Mouse (Mus musculus) lung, embryonic 14.5 days (tissue): ENCODE results near the gene Pef1. TPM values are rescaled to one million over a fixed set of nuclear protein-coding genes. Genes with fewer than 3 reads are reported as not detected.

ENCODE experiments used
- ATAC-seq: fragments of 200-750 bp; cut with Nextera tagmentation; 2 replicates; pipeline ENCODE4 v1.8.0; 2017; ENCODE audit warnings: mild to moderate bottlenecking, moderate TSS enrichment, moderate library complexity; ENCODE audit not compliant: insufficient read depth
- DNase-seq: peaks from one replicate; pipeline ENCODE4 v3.0.0-alpha.2; 2015
- H3K27ac ChIP-seq: fragments of 300-500 bp; sonication (generic); 2 replicates; pipeline ENCODE4 v1.5.1; 2014; ENCODE audit warnings: low read depth, mild to moderate bottlenecking, moderate library complexity
- H3K27me3 ChIP-seq: fragments of 300-500 bp; sonication (generic); 2 replicates; pipeline ENCODE4 v1.6.1; 2014; ENCODE audit warnings: low read length, control low read depth; ENCODE audit not compliant: insufficient read depth
- H3K36me3 ChIP-seq: fragments of 300-500 bp; sonication (generic); 2 replicates; pipeline ENCODE4 v1.6.1; 2014; ENCODE audit warnings: control low read depth; ENCODE audit not compliant: insufficient read depth
- H3K4me1 ChIP-seq: fragments of 300-500 bp; sonication (generic); 2 replicates; pipeline ENCODE4 v1.6.1; 2014; ENCODE audit warnings: antibody characterized with exemption, control low read depth; ENCODE audit not compliant: insufficient read depth
- H3K4me2 ChIP-seq: fragments of 300-500 bp; sonication (generic); 2 replicates; pipeline ENCODE4 v1.6.1; 2014; ENCODE audit warnings: mild to moderate bottlenecking
- H3K4me3 ChIP-seq: fragments of 300-500 bp; sonication (generic); 2 replicates; pipeline ENCODE4 v1.5.1; 2014; ENCODE audit warnings: low read depth, low read length
- H3K9ac ChIP-seq: fragments of 300-500 bp; sonication (generic); 2 replicates; pipeline ENCODE4 v1.6.1; 2014
- H3K9me3 ChIP-seq: fragments of 300-500 bp; sonication (generic); 2 replicates; pipeline ENCODE4 v1.6.1; 2016; ENCODE audit warnings: low read depth, low read length, control low read depth
- CTCF ChIP-seq: IDR thresholded peaks from 2 replicates; pipeline ENCODE4 v1.5.1; 2016; ENCODE audit warnings: antibody characterized with exemption, low read depth
- WGBS: fragments of 180-500 bp; shearing (Covaris S2); extraction: QIAGEN DNeasy Blood & Tissue Kit; methylation state at CpG from one replicate; pipeline ENCODE4 v1.1.7; 2014; 5-methylcytosine and 5-hydroxymethylcytosine counted together
- polyA plus RNA-seq: library from polyadenylated mRNA; unstranded; fragments of >200 nt; fragmentation: Nextera tagmentation; extraction: Ambion mirVana; gene quantifications from 2 replicates; pipeline ENCODE4 v1.2.1, GENCODE M21; 2014

The Pef1 gene
- polyA plus RNA-seq, 1 experiment from 2014 or later: 69.4 TPM

DNA sequence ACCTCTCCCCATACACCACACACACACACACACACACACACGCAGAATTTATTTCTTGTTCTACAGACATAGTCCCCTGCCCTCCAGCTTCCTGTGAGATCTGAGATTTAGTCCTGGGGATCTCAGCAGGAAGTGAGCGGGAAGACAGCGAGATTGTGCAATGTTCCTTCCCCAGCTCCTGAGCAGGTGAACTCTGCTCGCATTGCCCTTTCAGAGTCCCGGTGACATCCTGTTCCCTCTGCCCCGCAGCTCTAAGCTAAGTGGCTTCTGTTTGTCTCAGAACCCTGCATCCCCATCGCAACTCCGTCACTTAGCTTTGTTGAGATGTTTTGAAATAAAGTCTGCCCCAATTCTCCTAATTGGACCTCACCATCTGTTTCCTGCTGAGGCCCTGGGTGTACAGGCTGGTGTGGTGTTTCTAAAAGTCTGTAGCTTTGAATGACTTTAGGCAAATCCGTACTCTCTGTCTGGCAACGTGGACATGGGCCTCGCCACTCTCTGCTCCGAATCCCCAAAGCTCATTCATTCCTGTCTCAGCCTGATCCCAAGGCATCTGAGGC is 54.5 kb downstream of the Pef1 start:
- H3K9ac ChIP-seq: no peak overlapping the region
- peaks cover 7% of the 10 kb centered on the region; the same call in 1 of the 2 replicates for H3K27me3 ChIP-seq
- ATAC-seq: no peak
- H3K4me1 ChIP-seq: no peaks in the 10 kb centered on the region
- no peak overlapping the region for H3K4me2 ChIP-seq
- H3K36me3 ChIP-seq: no peaks in the 10 kb centered on the region
- WGBS: 64% methylated on average over 12 of the region's 12 CpGs
- H3K27ac ChIP-seq: no peak overlapping the region
- TF ChIP-seq CTCF: no peak
- no peaks in the 10 kb centered on the region for H3K9me3 ChIP-seq
- H3K4me3 ChIP-seq: no peak overlapping the region
- no peak for DNase-seq

DNA sequence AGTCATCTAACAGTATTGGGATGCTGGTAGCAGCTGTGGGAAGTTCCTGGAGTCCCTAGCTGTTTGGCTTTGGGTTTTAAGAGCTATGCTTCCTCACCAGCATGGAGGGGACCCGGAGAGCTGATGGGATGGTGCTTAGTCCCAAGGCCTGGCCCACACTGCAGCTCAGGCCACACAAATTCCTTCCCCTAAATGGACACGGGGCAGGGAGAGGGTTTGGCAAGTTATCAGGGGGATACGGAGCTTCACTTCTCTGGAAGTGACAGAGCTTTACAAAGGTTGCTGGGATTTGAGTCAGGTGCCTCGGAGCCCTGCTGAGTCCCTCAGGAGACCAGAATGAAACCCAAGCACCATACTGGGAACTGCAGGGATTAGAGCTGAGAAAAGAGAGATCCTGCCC is 59.0 kb downstream of the Pef1 start:
- H3K4me2 ChIP-seq: no peak overlapping the region
- no peak for DNase-seq
- H3K9ac ChIP-seq: no peak overlapping the region
- no peak for ATAC-seq
- H3K27me3 ChIP-seq: no peaks in the 10 kb centered on the region
- H3K4me1 ChIP-seq: peaks cover 17% of the 10 kb centered on the region
- 32% methylated on average over 4 of the region's 4 CpGs for WGBS
- no peaks in the 10 kb centered on the region for H3K9me3 ChIP-seq
- H3K36me3 ChIP-seq: no peaks in the 10 kb centered on the region
- no peak overlapping the region for H3K4me3 ChIP-seq
- no peak overlapping the region for H3K27ac ChIP-seq
- TF ChIP-seq CTCF: no peak

DNA sequence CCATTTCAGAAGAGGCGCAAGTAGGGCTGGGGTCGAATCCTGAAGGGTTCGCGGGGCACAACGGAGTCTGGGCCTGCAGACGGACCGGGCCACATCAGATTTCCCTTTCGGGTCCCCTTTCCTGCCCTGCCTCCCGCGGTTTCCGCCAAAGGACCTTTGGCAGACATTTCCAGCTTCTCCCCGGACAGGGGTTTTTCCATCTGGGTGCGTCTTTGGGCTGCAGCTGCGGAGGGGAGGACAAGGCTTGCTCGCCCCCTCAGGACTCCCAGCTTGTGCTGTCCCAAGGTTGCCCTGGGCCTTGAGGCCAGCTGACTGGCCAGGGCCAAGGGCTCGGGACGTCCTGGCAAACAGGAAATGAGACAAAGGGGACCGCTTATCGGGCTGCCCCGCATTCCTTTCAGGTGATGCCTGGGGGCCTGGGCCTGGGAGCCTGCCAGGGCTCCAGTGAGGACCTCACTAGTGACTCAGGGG is 61.1 kb downstream of the Pef1 start:
- H3K36me3 ChIP-seq: no peaks in the 10 kb centered on the region
- no peaks in the 10 kb centered on the region for H3K9me3 ChIP-seq
- DNase-seq (peak; percentile 75), ATAC-seq (peak; percentile 33; the same call in 1 of the 2 replicates)
- H3K9ac ChIP-seq: peak overlapping the region; percentile 52
- peak overlapping the region; percentile 15; the same call in 1 of the 2 replicates for H3K4me3 ChIP-seq
- no peak for TF ChIP-seq CTCF
- H3K27me3 ChIP-seq: no peaks in the 10 kb centered on the region
- peak overlapping the region; percentile 59 for H3K4me2 ChIP-seq
- 4% methylated on average over 20 of the region's 20 CpGs for WGBS
- H3K4me1 ChIP-seq: peaks cover 33% of the 10 kb centered on the region
- peak overlapping the region; percentile 80 for H3K27ac ChIP-seq

DNA sequence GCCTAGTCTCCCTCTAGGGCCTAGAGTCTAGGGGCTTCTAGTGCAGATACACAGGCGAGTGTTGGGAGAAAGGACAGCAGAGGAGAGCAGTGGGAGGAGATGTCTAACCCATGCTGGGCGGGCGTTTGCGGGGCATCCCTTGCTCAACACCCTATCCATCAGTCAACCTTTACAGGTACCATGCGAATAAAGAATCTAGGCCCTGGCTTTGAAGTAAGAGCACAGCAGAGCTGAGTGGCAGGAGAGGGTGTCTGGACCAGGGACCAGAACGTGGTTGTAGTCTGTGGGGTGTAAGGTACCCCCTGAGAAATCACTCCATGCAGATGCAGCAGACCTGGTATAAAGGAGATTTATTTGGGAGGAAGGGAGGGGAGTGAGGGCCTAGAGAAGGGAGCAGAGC is 61.8 kb downstream of the Pef1 start:
- 58% methylated on average over 6 of the region's 6 CpGs for WGBS
- no peak overlapping the region for H3K4me3 ChIP-seq
- peak overlapping the region; percentile 80 for H3K27ac ChIP-seq
- TF ChIP-seq CTCF: no peak
- H3K36me3 ChIP-seq: no peaks in the 10 kb centered on the region
- H3K9me3 ChIP-seq: no peaks in the 10 kb centered on the region
- H3K9ac ChIP-seq: no peak overlapping the region; the same call in 1 of the 2 replicates
- no peaks in the 10 kb centered on the region for H3K27me3 ChIP-seq
- H3K4me2 ChIP-seq: peak overlapping the region; percentile 59; the same call in 1 of the 2 replicates
- peaks cover 39% of the 10 kb centered on the region for H3K4me1 ChIP-seq
- ATAC-seq (no peak), DNase-seq (no peak)

DNA sequence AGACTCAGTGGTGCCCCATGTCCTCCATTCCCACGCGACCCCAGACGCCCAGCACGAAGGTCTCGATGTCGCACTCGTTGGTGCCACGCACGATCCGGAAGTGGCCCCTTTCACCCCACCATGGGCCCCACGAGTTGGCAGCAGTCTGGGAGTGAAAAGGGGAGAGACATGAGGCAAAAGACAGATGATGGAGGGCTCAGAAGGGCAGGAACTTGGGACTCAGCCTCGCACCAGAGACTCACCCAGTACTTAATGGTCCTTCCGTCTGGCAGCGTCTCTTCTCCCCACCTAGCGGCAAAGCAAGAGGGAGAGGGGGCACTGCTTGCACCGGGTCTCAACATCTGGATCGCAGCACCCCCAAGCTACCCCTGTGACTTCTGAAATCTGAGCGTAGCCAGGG is 63.7 kb downstream of the Pef1 start:
- no peak for TF ChIP-seq CTCF
- peaks cover 39% of the 10 kb centered on the region for H3K4me1 ChIP-seq
- no peaks in the 10 kb centered on the region for H3K27me3 ChIP-seq
- no peaks in the 10 kb centered on the region for H3K36me3 ChIP-seq
- no peaks in the 10 kb centered on the region for H3K9me3 ChIP-seq
- H3K4me3 ChIP-seq: no peak overlapping the region
- H3K4me2 ChIP-seq: no peak overlapping the region
- no peak overlapping the region for H3K9ac ChIP-seq
- ATAC-seq: no peak
- 68% methylated on average over 18 of the region's 18 CpGs for WGBS
- DNase-seq: no peak
- H3K27ac ChIP-seq: no peak overlapping the region

DNA sequence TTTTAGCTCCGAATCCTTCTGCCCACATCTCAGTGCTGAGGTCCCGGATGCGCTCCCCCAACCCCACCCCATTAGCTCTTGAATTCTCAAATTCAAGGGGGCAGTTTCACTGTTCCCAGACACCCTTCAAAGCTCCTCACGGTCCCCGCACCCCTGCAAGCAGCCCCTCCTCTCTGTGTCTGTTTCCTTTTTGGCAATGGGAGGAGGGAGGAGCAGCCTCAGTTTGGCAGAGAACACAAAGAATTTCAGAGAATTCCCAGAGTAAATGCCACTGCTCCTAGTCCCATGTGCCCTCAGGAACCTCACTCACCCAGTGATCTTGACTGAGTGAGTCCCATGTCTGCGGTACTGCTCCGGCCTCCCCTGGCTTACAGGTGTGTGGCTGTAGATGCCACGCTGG is 64.2 kb downstream of the Pef1 start:
- H3K4me3 ChIP-seq: no peak overlapping the region
- H3K9ac ChIP-seq: no peak overlapping the region
- ATAC-seq (no peak), DNase-seq (peak; percentile 55)
- 61% methylated on average over 8 of the region's 8 CpGs for WGBS
- no peaks in the 10 kb centered on the region for H3K36me3 ChIP-seq
- peaks cover 42% of the 10 kb centered on the region for H3K4me1 ChIP-seq
- H3K27ac ChIP-seq: no peak overlapping the region
- H3K27me3 ChIP-seq: no peaks in the 10 kb centered on the region
- H3K4me2 ChIP-seq: no peak overlapping the region
- H3K9me3 ChIP-seq: no peaks in the 10 kb centered on the region
- no peak for TF ChIP-seq CTCF

DNA sequence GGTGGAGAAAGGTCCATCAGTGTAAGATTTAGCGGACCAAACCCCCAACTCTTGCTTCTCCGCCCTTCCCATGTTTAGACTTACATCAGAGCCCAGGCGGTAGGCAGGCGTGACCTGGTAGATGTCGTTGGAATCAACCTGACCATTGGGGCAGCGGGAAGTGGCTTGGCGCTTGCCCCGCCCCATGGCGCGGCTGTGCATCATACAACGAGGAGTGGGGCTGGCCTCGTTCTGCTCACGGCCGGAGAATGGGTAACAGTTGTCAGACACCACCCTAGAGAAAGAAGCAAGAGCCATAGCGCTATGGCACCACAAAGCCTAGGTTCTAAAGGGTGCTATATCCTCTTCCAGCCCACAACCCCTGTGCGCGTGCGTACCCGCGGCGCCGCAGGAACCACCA is 65.0 kb downstream of the Pef1 start:
- Histone ChIP-seq H3K9ac (no peak overlapping the region), H3K4me1 (peaks cover 45% of the 10 kb centered on the region), H3K27me3 (no peaks in the 10 kb centered on the region), H3K4me3 (no peak overlapping the region), H3K27ac (peak overlapping the region; percentile 80), H3K9me3 (no peaks in the 10 kb centered on the region), H3K36me3 (no peaks in the 10 kb centered on the region), H3K4me2 (peak overlapping the region; percentile 48)
- TF ChIP-seq CTCF: no peak
- ATAC-seq: no peak
- WGBS: 54% methylated on average over 22 of the region's 22 CpGs
- DNase-seq: no peak
